ENCODE assay signal across 9 mouse cellular contexts in the genomic region with DNA sequence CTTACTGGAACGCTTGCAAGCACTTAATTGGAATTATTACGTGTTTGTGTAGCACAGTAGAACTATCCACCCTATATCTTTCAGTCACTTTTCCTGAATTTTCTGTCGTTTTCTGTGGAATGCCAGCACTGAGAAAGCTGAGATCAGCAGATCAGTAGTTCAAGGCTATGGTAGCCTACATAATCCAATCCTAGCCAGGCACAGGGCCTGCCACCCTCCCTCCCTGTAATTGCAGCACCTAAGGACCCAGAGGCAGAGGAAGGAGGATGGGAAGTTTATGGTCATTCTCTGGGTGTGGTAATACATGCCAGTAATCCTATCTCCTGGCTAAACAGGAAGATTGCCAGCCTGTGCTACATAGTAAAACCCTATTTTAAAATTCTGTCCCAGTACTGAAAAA. TPM values are rescaled to one million over a fixed set of nuclear protein-coding genes. Genes with fewer than 3 reads are reported as not detected.
A peak's percentile ranks its signal among the peaks of the same experiment; 100 is the strongest.
DNase-seq lines count a peak whose midpoint lies in the region; ATAC-seq and TF ChIP-seq lines count a peak whose summit lies in the region.
"Had no signal": no experiment of that assay in that cellular context is flagged by ENCODE, and none has a peak within 500 bp of the region (broad histone marks: within the 10 kb centered on the region; RNA-seq: fewer than 3 reads in every experiment).

No protein-coding gene starts in this region.

- intact Hi-C loops in gastrocnemius, postnatal 14 days (cut with DNase I; ENCODE audit: low total_unique reads) = no loop called here

- no peaks in the 10 kb centered on the region for H3K27me3 ChIP-seq in intestine, embryonic 14.5 days (replicated peaks; ENCODE audit: control insufficient read depth, insufficient read depth, low read length)
- no peaks in the 10 kb centered on the region for H3K27me3 ChIP-seq in intestine, postnatal 0 days (replicated peaks; ENCODE audit: control insufficient read depth, insufficient read depth, low read length)
- no peaks in the 10 kb centered on the region for H3K27me3 ChIP-seq in MEL (ENCODE audit: control insufficient read depth in 1 of 2, insufficient read depth in 2 of 2, low read length in 2 of 2)
- H3K27me3 ChIP-seq in forebrain, embryonic 15.5 days = no peaks in the 10 kb centered on the region
- H3K27me3 ChIP-seq in midbrain, embryonic 13.5 days = no peaks in the 10 kb centered on the region

- H3K9ac ChIP-seq in intestine, embryonic 14.5 days (ENCODE audit: low read length) = no peak overlapping the region
- H3K9ac ChIP-seq in intestine, postnatal 0 days (ENCODE audit: low read depth, low read length) = no peak overlapping the region
- H3K9ac ChIP-seq in MEL (ENCODE audit: control insufficient read depth, low read depth, low read length, poor library complexity, severe bottlenecking) = peak overlapping the region; percentile 89
- no peak overlapping the region for H3K9ac ChIP-seq in forebrain, embryonic 15.5 days (replicated peaks)
- H3K9ac ChIP-seq in midbrain, embryonic 13.5 days (replicated peaks) = peak overlapping the region; percentile 42; the same call in 1 of the 2 replicates

- no peak overlapping the region; the same call in 1 of the 2 replicates for H3K4me2 ChIP-seq in intestine, embryonic 14.5 days (ENCODE audit: low read length)
- no peak overlapping the region for H3K4me2 ChIP-seq in intestine, postnatal 0 days (replicated peaks; ENCODE audit: low read depth)
- peak overlapping the region; percentile 74; the same call in 1 of the 2 replicates for H3K4me2 ChIP-seq in forebrain, embryonic 15.5 days (replicated peaks)
- H3K4me2 ChIP-seq in midbrain, embryonic 13.5 days (replicated peaks) = no peak overlapping the region

- H3K4me1 ChIP-seq in intestine, embryonic 14.5 days (replicated peaks; ENCODE audit: control insufficient read depth, insufficient read depth, low read length) = peaks cover 13% of the 10 kb centered on the region
- 0 out of 2 replicates have a peak, but pooled peaks cover 5% of the 10 kb centered on the region for H3K4me1 ChIP-seq in intestine, postnatal 0 days (replicated peaks; ENCODE audit: control insufficient read depth, insufficient read depth, low read length)
- H3K4me1 ChIP-seq in MEL (ENCODE audit: control insufficient read depth in 1 of 2, insufficient read depth in 2 of 2, low read length in 2 of 2) = peaks cover 13 to 22% of the 10 kb centered on the region in 2 experiments
- H3K4me1 ChIP-seq in forebrain, embryonic 15.5 days = peaks cover 29% of the 10 kb centered on the region
- H3K4me1 ChIP-seq in midbrain, embryonic 13.5 days (replicated peaks) = peaks cover 29% of the 10 kb centered on the region

- H3K27ac ChIP-seq in intestine, embryonic 14.5 days (ENCODE audit: low read depth) = peak overlapping the region; percentile 97; the same call in 1 of the 2 replicates
- no peak overlapping the region for H3K27ac ChIP-seq in intestine, postnatal 0 days (ENCODE audit: low read depth, low read length)
- H3K27ac ChIP-seq in MEL (ENCODE audit: control insufficient read depth, low read depth, low read length) = peak overlapping the region; percentile 98
- peak overlapping the region; percentile 95 for H3K27ac ChIP-seq in forebrain, embryonic 15.5 days (replicated peaks)
- 0 out of 2 replicates have a peak overlapping the region, but pooled peaks have one; percentile 91 for H3K27ac ChIP-seq in midbrain, embryonic 13.5 days

- H3K79me2 ChIP-seq in MEL (ENCODE audit: control insufficient read depth, insufficient read depth, low read length, poor library complexity) = peaks cover 34% of the 10 kb centered on the region

- TF ChIP-seq CTCF in intestine, postnatal 0 days (IDR thresholded peaks at IDR 0.05; ENCODE audit: low read depth) = no peak
- TF ChIP-seq CTCF in MEL (IDR thresholded peaks at IDR 0.05 in 2 of 3, conservative IDR thresholded peaks at IDR 0.05 in 1 of 3; ENCODE audit: control insufficient read depth in 1 of 3, insufficient read depth in 1 of 3, low read depth in 2 of 3, low read length in 3 of 3, poor library complexity in 1 of 3, severe bottlenecking in 1 of 3) = no peak

- H3K36me3 ChIP-seq in intestine, embryonic 14.5 days (ENCODE audit: control insufficient read depth, insufficient read depth, low read length) = peaks cover 18% of the 10 kb centered on the region
- peaks cover 13% of the 10 kb centered on the region for H3K36me3 ChIP-seq in intestine, postnatal 0 days (ENCODE audit: control insufficient read depth, insufficient read depth)
- H3K36me3 ChIP-seq in MEL (ENCODE audit: control insufficient read depth in 1 of 2, insufficient read depth in 2 of 2, low read length in 2 of 2) = peaks cover 17 to 32% of the 10 kb centered on the region in 2 experiments
- H3K36me3 ChIP-seq in forebrain, embryonic 15.5 days = peaks cover 14% of the 10 kb centered on the region
- H3K36me3 ChIP-seq in midbrain, embryonic 13.5 days = peaks cover 14% of the 10 kb centered on the region

- no peak for TF ChIP-seq EP300 in MEL (IDR thresholded peaks at IDR 0.05; ENCODE audit: low read depth in 1 of 2, low read length in 2 of 2)

- 51% methylated on average over 3 of the region's 3 CpGs for WGBS in intestine, embryonic 14.5 days
- 48% methylated on average over 3 of the region's 3 CpGs for WGBS in intestine, postnatal 0 days
- 66% methylated on average over 3 of the region's 3 CpGs for whole genome bisulfite sequencing in forebrain, embryonic 15.5 days
- WGBS in midbrain, embryonic 13.5 days = 74% methylated on average over 3 of the region's 3 CpGs

- TF ChIP-seq POLR2A in MEL (IDR thresholded peaks at IDR 0.05; ENCODE audit: control insufficient read depth in 1 of 2, insufficient read depth in 1 of 2, low read depth in 1 of 2, low read length in 2 of 2, poor library complexity in 1 of 2) = no peak

- H3K9me3 ChIP-seq in intestine, embryonic 14.5 days (ENCODE audit: control insufficient read depth, low read length) = no peaks in the 10 kb centered on the region
- H3K9me3 ChIP-seq in intestine, postnatal 0 days (ENCODE audit: control insufficient read depth) = no peaks in the 10 kb centered on the region
- H3K9me3 ChIP-seq in MEL (replicated peaks; ENCODE audit: insufficient read depth, low read length) = no peaks in the 10 kb centered on the region
- H3K9me3 ChIP-seq in forebrain, embryonic 15.5 days = no peaks in the 10 kb centered on the region
- H3K9me3 ChIP-seq in midbrain, embryonic 13.5 days = no peaks in the 10 kb centered on the region

- no peak for DNase-seq in intestine, embryonic 14.5 days (ENCODE audit: low spot score)
- peak; percentile 60 for DNase-seq in MEL (ENCODE audit: low read depth, low spot score)
- DNase-seq in gastrocnemius, postnatal 14 days = no peak
- no peak for DNase-seq in ovary, adult 18-20 months (ENCODE audit: low spot score)
- DNase-seq in right cerebral cortex, adult 2 months (ENCODE audit: low spot score in 2 of 2) = no peak
- DNase-seq: spleen, adult 18-20 months had no signal

- TF ChIP-seq RAD21 in MEL (IDR thresholded peaks at IDR 0.05; ENCODE audit: low read depth, low read length) = no peak

- H3K4me3 ChIP-seq in intestine, embryonic 14.5 days (ENCODE audit: low read depth, low read length) = no peak overlapping the region
- H3K4me3 ChIP-seq in intestine, postnatal 0 days (ENCODE audit: low read depth, low read length) = no peak overlapping the region
- H3K4me3 ChIP-seq in MEL (ENCODE audit: control insufficient read depth in 1 of 2, insufficient read depth in 1 of 2, low read depth in 2 of 2, low read length in 2 of 2) = peak overlapping the region; percentile 22 to 57
- no peak overlapping the region for H3K4me3 ChIP-seq in forebrain, embryonic 15.5 days
- 0 out of 2 replicates have a peak overlapping the region, but pooled peaks have one; percentile 6 for H3K4me3 ChIP-seq in midbrain, embryonic 13.5 days (replicated peaks)

- no peak for ATAC-seq in intestine, embryonic 14.5 days (replicated peaks; ENCODE audit: low FRiP score, low TSS enrichment, low read depth)
- ATAC-seq in intestine, postnatal 0 days = no peak
- ATAC-seq in forebrain, embryonic 15.5 days (replicated peaks) = no peak
- ATAC-seq in midbrain, embryonic 13.5 days = no peak

RNA-seq across cellular contexts. Expression of a gene that starts 1.0 kb away (rescaled TPM):
- polyA plus RNA-seq in intestine, embryonic 14.5 days (2014; fragmentation: Nextera tagmentation; extraction: Ambion mirVana) = 1,854 and 1,877 TPM in 2 replicates
- polyA plus RNA-seq in intestine, postnatal 0 days (2015; fragmentation: Nextera tagmentation; extraction: Ambion mirVana) = 716 and 774 TPM in 2 replicates
- 1,428 and 1,539 TPM in 2 replicates for total RNA-seq in MEL (2012; rRNA removed)
- 1,000 to 10,000 TPM; 1,272 to 3,185 TPM for polyA plus RNA-seq in MEL (2012; ENCODE audit: insufficient read depth in 1 of 2, insufficient read length in 2 of 2, low read depth in 1 of 2, low replicate concordance in 2 of 2, missing spikeins in 1 of 2)
- 1,167 and 1,257 TPM in 2 replicates for polyA plus RNA-seq in forebrain, embryonic 15.5 days (2015; fragmentation: Nextera tagmentation; extraction: Ambion mirVana)
- 1,160 and 1,188 TPM in 2 replicates for polyA plus RNA-seq in midbrain, embryonic 13.5 days (2015; fragmentation: Nextera tagmentation; extraction: Ambion mirVana)
- total RNA-seq in gastrocnemius, postnatal 14 days (2021) = 100 to 1,000 TPM; 567 to 637 TPM

RNA-seq across cellular contexts. Expression of a gene that starts 9.1 kb away (rescaled TPM):
- polyA plus RNA-seq in intestine, embryonic 14.5 days (2014; fragmentation: Nextera tagmentation; extraction: Ambion mirVana) = 71.2 and 72.3 TPM in 2 replicates
- 40.4 and 42.3 TPM in 2 replicates for polyA plus RNA-seq in intestine, postnatal 0 days (2015; fragmentation: Nextera tagmentation; extraction: Ambion mirVana)
- total RNA-seq in MEL (2012; rRNA removed) = 64.5 and 78.0 TPM in 2 replicates
- polyA plus RNA-seq in MEL (2012; ENCODE audit: insufficient read depth in 1 of 2, insufficient read length in 2 of 2, low read depth in 1 of 2, low replicate concordance in 2 of 2, missing spikeins in 1 of 2) = 100 to 1,000 TPM in 1 of 2 experiments, not detected in 1; 113 TPM
- 79.6 and 92.2 TPM in 2 replicates for polyA plus RNA-seq in forebrain, embryonic 15.5 days (2015; fragmentation: Nextera tagmentation; extraction: Ambion mirVana)
- 81.9 and 87.0 TPM in 2 replicates for polyA plus RNA-seq in midbrain, embryonic 13.5 days (2015; fragmentation: Nextera tagmentation; extraction: Ambion mirVana)
- 10 to 100 TPM; 21.8 to 24.2 TPM for total RNA-seq in gastrocnemius, postnatal 14 days (2021)

RNA-seq across cellular contexts. Expression of a gene that starts 12.8 kb away (rescaled TPM):
- 4.6 and 4.8 TPM in 2 replicates for polyA plus RNA-seq in intestine, embryonic 14.5 days (2014; fragmentation: Nextera tagmentation; extraction: Ambion mirVana)
- 0.42 and 0.43 TPM in 2 replicates for polyA plus RNA-seq in intestine, postnatal 0 days (2015; fragmentation: Nextera tagmentation; extraction: Ambion mirVana)
- 0.33 and 0.50 TPM in 2 replicates for total RNA-seq in MEL (2012; rRNA removed)
- polyA plus RNA-seq in MEL (2012; ENCODE audit: insufficient read depth in 1 of 2, insufficient read length in 2 of 2, low read depth in 1 of 2, low replicate concordance in 2 of 2, missing spikeins in 1 of 2) = under 1 TPM in 1 of 2 experiments, not detected in 1; 0.92 TPM
- 5.6 and 5.8 TPM in 2 replicates for polyA plus RNA-seq in forebrain, embryonic 15.5 days (2015; fragmentation: Nextera tagmentation; extraction: Ambion mirVana)
- polyA plus RNA-seq in midbrain, embryonic 13.5 days (2015; fragmentation: Nextera tagmentation; extraction: Ambion mirVana) = 3.9 and 4.2 TPM in 2 replicates
- 1 to 10 TPM; 2.1 to 4.3 TPM for total RNA-seq in gastrocnemius, postnatal 14 days (2021)

RNA-seq across cellular contexts. Expression of a gene that starts 21.9 kb away (rescaled TPM):
- polyA plus RNA-seq in intestine, embryonic 14.5 days (2014; fragmentation: Nextera tagmentation; extraction: Ambion mirVana) = 13.3 and 14.5 TPM in 2 replicates
- polyA plus RNA-seq in intestine, postnatal 0 days (2015; fragmentation: Nextera tagmentation; extraction: Ambion mirVana) = 9.7 and 10.3 TPM in 2 replicates
- 47.3 and 58.0 TPM in 2 replicates for total RNA-seq in MEL (2012; rRNA removed)
- 10 to 100 TPM in 1 of 2 experiments, not detected in 1; 50.9 TPM for polyA plus RNA-seq in MEL (2012; ENCODE audit: insufficient read depth in 1 of 2, insufficient read length in 2 of 2, low read depth in 1 of 2, low replicate concordance in 2 of 2, missing spikeins in 1 of 2)
- 18.5 and 23.0 TPM in 2 replicates for polyA plus RNA-seq in forebrain, embryonic 15.5 days (2015; fragmentation: Nextera tagmentation; extraction: Ambion mirVana)
- 18.6 and 19.8 TPM in 2 replicates for polyA plus RNA-seq in midbrain, embryonic 13.5 days (2015; fragmentation: Nextera tagmentation; extraction: Ambion mirVana)
- 10 to 100 TPM; 27.2 to 29.1 TPM for total RNA-seq in gastrocnemius, postnatal 14 days (2021)

RNA-seq across cellular contexts. Expression of a gene that starts 22.0 kb away (rescaled TPM):
- polyA plus RNA-seq in intestine, embryonic 14.5 days (2014; fragmentation: Nextera tagmentation; extraction: Ambion mirVana) = 8.8 and 10.7 TPM in 2 replicates
- polyA plus RNA-seq in intestine, postnatal 0 days (2015; fragmentation: Nextera tagmentation; extraction: Ambion mirVana) = 3.5 and 3.8 TPM in 2 replicates
- 0.69 and 0.81 TPM in 2 replicates for total RNA-seq in MEL (2012; rRNA removed)
- 1 to 10 TPM in 1 of 2 experiments, not detected in 1; 1.3 TPM for polyA plus RNA-seq in MEL (2012; ENCODE audit: insufficient read depth in 1 of 2, insufficient read length in 2 of 2, low read depth in 1 of 2, low replicate concordance in 2 of 2, missing spikeins in 1 of 2)
- 19.9 and 20.7 TPM in 2 replicates for polyA plus RNA-seq in forebrain, embryonic 15.5 days (2015; fragmentation: Nextera tagmentation; extraction: Ambion mirVana)
- polyA plus RNA-seq in midbrain, embryonic 13.5 days (2015; fragmentation: Nextera tagmentation; extraction: Ambion mirVana) = 16.1 and 17.1 TPM in 2 replicates
- under 1 TPM; 0.62 to 0.84 TPM for total RNA-seq in gastrocnemius, postnatal 14 days (2021)

Comparison
In these comparisons a context has a peak if more than half of its experiments do, and no peak if none do; other contexts are left out.
1. H3K4me3 ChIP-seq: peak in MEL (2 of 2) and midbrain, embryonic 13.5 days (single experiment); none in intestine, embryonic 14.5 days (single experiment), intestine, postnatal 0 days (single experiment) and forebrain, embryonic 15.5 days (single experiment).
2. H3K9ac ChIP-seq: peak in MEL (single experiment) and midbrain, embryonic 13.5 days (single experiment); none in intestine, embryonic 14.5 days (single experiment), intestine, postnatal 0 days (single experiment) and forebrain, embryonic 15.5 days (single experiment).